Mouse (Mus musculus): Measurements from ENCODE around the gene Lrpprc. TPM values are rescaled to one million over a fixed set of nuclear protein-coding genes. Genes with fewer than 3 reads are reported as not detected.

Lrpprc gene
- polyA plus RNA-seq (2012), result 6.9 and 7.4 TPM in 2 replicates

DNA sequence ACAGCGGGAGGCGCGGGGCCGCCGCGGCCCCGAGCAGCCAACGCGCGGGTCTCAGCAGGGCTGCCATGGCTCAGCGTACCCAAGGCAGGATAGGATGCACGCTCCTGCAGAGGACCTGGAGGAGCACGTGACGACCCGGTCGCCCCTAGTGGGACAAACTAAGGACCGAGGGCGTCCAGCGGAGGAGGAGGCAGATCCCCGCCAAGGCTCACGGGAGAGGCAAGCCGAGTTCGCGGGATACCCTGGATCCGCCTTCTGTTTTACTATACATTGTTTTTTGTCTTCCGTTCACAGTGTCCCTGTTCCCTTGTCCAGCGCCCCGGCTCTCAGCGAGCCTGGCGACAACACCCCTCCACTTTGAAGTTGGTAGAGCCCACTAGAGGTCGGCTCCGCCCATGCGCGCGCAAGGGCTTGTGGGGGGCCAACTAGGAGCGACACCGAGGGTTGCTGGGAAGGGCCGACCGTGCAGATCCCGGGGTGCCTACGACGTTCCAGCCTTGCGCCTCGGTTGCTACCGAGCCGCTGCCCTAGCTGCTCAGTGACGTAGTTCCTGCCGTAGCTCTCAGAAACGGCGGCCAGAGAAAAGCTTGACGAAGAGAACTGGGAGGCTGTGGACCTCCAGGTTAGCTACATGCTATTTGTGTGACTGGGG lies at the start of gene Lrpprc:
TSS of gene Lrpprc (minus strand) at position 343 of the 652 bp plus-strand sequence.

DNA sequence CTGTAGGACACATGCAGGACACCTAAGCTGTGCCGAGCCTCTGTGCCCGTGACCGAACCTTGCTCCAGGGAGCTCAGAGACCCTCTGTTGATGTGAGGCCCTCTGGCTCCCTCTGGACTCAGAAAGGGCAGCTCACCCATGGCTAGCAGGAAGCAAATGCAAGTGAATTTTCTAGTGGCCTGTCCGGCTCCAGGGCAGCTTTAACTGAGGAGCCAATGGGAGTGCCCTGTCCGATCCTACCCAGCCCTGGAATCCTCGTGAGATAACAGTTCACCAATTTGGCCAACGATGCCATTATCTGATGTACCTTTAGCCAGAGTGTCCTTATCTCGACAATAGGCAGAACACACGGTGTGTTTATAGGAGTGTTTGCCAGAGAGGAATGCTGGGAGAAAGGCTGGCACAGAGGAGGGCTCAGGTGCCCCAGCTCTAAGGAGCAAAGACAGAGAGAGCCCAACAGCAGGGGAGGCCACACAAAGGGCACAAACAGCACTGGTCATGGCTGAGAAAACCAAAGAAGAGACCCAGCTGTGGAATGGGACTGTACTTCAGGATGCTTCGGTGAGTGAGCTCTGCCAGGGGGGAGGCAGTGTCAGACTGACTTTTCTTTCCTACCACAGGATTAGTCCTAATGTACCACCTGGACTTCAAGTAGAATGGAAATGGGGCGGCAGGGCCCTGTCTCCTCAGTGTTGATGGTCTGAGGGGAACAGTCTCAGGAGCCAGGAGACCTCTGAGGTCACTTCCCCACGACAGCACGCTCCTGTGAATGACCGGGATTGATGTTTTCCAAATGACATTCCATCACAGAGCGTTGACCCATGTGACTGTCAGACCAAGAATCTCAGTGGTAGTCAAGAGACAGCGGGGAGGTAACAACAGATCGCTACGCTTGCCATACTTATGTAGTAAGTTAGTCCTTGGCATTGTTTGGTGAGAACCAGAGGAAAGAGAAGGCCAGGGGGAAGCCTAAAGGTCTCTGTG lies 107.6 kb downstream of the Lrpprc start, which contains the start of gene Abcg5:
TSS of gene Abcg5 (minus strand) at position 278 of the 984 bp plus-strand sequence.

DNA sequence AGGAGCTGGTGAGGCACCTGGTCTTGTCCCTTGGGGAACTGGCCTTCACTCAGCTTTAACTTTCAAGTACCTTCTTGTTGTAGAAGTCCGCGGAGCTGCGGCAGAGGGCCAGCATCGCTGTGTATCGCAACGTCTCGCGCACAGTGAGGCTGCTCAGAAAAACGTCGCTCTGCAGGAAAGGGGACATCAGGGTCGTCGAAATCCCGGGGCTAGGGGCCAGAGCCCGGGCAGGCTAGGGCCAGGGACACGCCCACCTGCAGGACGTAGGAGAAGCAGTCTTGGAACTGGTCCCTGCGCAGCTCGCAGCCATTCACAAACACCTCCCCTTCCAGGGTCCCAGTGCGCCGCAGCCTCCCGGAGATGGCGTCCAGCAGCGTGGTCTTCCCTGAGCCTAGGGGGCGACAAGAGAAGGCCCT lies 114.6 kb downstream of the Lrpprc start, which contains the start of gene Abcg8:
TSS of gene Abcg8 (plus strand) at position 352 of the 416 bp plus-strand sequence.

Other genes starting within 250 kb of the Lrpprc start
- 3.3 and 3.5 TPM in 2 replicates for gene Dync2li1, start 164.3 kb downstream of the Lrpprc start, polyA plus RNA-seq (2012)
- not detected in 2 replicates for gene Abcg8, start 114.5 kb downstream of the Lrpprc start, polyA plus RNA-seq (2012)
- gene Abcg5, start 107.8 kb downstream of the Lrpprc start, polyA plus RNA-seq (2012), result not detected in 2 replicates
- 17.3 and 21.1 TPM in 2 replicates for gene Ppm1b, start 166.0 kb upstream of the Lrpprc start, polyA plus RNA-seq (2012)
- not detected in 2 replicates for gene Slc3a1, start 237.6 kb upstream of the Lrpprc start, polyA plus RNA-seq (2012)

All from megakaryocyte-erythroid progenitor cell, adult 5 weeks (primary cell).